Mouse (Mus musculus): Measurements from ENCODE around the gene Olfr771. TPM values are rescaled to one million over a fixed set of nuclear protein-coding genes. Genes with fewer than 3 reads are reported as not detected.

The Olfr771 gene
- polyA plus RNA-seq, 2 experiments, result not detected

DNA sequence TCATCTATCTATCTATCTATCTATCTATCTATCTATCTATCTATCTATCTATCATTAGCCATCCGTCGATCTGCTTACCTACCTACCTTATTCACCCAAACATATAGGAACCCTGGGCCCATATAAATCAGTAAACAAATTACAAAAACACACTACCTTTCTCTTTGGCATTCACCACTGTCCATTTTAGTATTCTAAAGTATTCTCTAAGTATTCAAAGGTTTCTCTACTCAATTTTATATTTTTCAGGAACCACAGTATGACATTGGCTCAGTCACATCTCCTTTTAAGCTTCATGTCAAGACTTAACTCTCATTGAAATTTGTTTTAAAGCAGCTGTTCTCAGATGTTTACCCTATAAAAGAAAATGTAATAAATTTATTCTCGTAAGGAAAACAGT lies 49.4 kb downstream of the Olfr771 start:
- Histone ChIP-seq H3K4me3 (ENCODE audit: insufficient read depth in 1 of 2, low read depth in 2 of 2, low read length in 2 of 2) (no peak overlapping the region), H3K4me2 (ENCODE audit: low read depth) (no peak overlapping the region), H3K4me1 (replicated peaks; ENCODE audit: control insufficient read depth in 2 of 2, insufficient read depth in 2 of 2, low read length in 1 of 2) (no peaks in the 10 kb centered on the region), H3K9ac (replicated peaks) (no peak overlapping the region), H3K9me3 (ENCODE audit: control insufficient read depth, low read length) (no peaks in the 10 kb centered on the region; the same call in 1 of the 2 replicates), H3K27me3 (ENCODE audit: control insufficient read depth, insufficient read depth, low read length) (no peaks in the 10 kb centered on the region), H3K27ac (no peak overlapping the region), H3K36me3 (replicated peaks; ENCODE audit: control insufficient read depth, insufficient read depth, low read depth) (no peaks in the 10 kb centered on the region)
- 83% methylated on average over 3 of the region's 3 CpGs for WGBS (ENCODE audit: insufficient replicate concordance)
- ATAC-seq (ENCODE audit: insufficient read depth) (no peak), DNase-seq (ENCODE audit: low read depth in 3 of 3, low spot score in 3 of 3) (no peak)
- TF ChIP-seq CTCF (IDR thresholded peaks at IDR 0.05; ENCODE audit: low read depth), result no peak
- no peak for TF ChIP-seq EP300 (IDR thresholded peaks at IDR 0.05; ENCODE audit: low read depth)

Other genes with a start within 250 kb of the Olfr771 start
- 12.1 and 12.3 TPM in 2 replicates for gene Rdh5, start 241.9 kb downstream of the Olfr771 start, polyA plus RNA-seq (2012; rRNA removed)
- 13.6 and 15.8 TPM in 2 replicates for gene Rdh5, start 241.9 kb downstream of the Olfr771 start, polyA plus RNA-seq (2014; fragmentation: Nextera tagmentation; extraction: Ambion mirVana)
- 67.2 and 95.9 TPM in 2 replicates for gene Bloc1s1, start 240.7 kb downstream of the Olfr771 start, polyA plus RNA-seq (2012; rRNA removed)
- 99.2 and 99.8 TPM in 2 replicates for gene Bloc1s1, start 240.7 kb downstream of the Olfr771 start, polyA plus RNA-seq (2014; fragmentation: Nextera tagmentation; extraction: Ambion mirVana)
- gene Itga7, start 230.9 kb downstream of the Olfr771 start, polyA plus RNA-seq (2012; rRNA removed), result 0.09 and 0.19 TPM in 2 replicates
- 0.04 and 0.15 TPM in 2 replicates for gene Itga7, start 230.9 kb downstream of the Olfr771 start, polyA plus RNA-seq (2014; fragmentation: Nextera tagmentation; extraction: Ambion mirVana)
- not detected in 2 replicates for gene Mettl7b, start 203.8 kb downstream of the Olfr771 start, polyA plus RNA-seq (2012; rRNA removed)
- not detected in 2 replicates for gene Mettl7b, start 203.8 kb downstream of the Olfr771 start, polyA plus RNA-seq (2014; fragmentation: Nextera tagmentation; extraction: Ambion mirVana)
- not detected in 2 replicates for gene Olfr9, start 175.3 kb downstream of the Olfr771 start, polyA plus RNA-seq (2012; rRNA removed)
- not detected in 2 replicates for gene Olfr9, start 175.3 kb downstream of the Olfr771 start, polyA plus RNA-seq (2014; fragmentation: Nextera tagmentation; extraction: Ambion mirVana)
- gene Olfr763, start 154.0 kb downstream of the Olfr771 start, polyA plus RNA-seq (2012; rRNA removed), result not detected in 2 replicates
- gene Olfr763, start 154.0 kb downstream of the Olfr771 start, polyA plus RNA-seq (2014; fragmentation: Nextera tagmentation; extraction: Ambion mirVana), result not detected in 2 replicates
- not detected in 2 replicates for gene Olfr764-ps1, start 124.9 kb downstream of the Olfr771 start, polyA plus RNA-seq (2012; rRNA removed)
- not detected in 2 replicates for gene Olfr764-ps1, start 124.9 kb downstream of the Olfr771 start, polyA plus RNA-seq (2014; fragmentation: Nextera tagmentation; extraction: Ambion mirVana)
- not detected in 2 replicates for gene Olfr765, start 114.8 kb downstream of the Olfr771 start, polyA plus RNA-seq (2012; rRNA removed)
- not detected in 2 replicates for gene Olfr765, start 114.8 kb downstream of the Olfr771 start, polyA plus RNA-seq (2014; fragmentation: Nextera tagmentation; extraction: Ambion mirVana)
- gene Olfr766-ps1, start 95.8 kb downstream of the Olfr771 start, polyA plus RNA-seq (2012; rRNA removed), result not detected in 2 replicates
- not detected in 2 replicates for gene Olfr766-ps1, start 95.8 kb downstream of the Olfr771 start, polyA plus RNA-seq (2014; fragmentation: Nextera tagmentation; extraction: Ambion mirVana)
- not detected in 2 replicates for gene Olfr767, start 81.8 kb downstream of the Olfr771 start, polyA plus RNA-seq (2012; rRNA removed)
- gene Olfr767, start 81.8 kb downstream of the Olfr771 start, polyA plus RNA-seq (2014; fragmentation: Nextera tagmentation; extraction: Ambion mirVana), result not detected in 2 replicates
- gene Olfr768, start 65.4 kb downstream of the Olfr771 start, polyA plus RNA-seq (2012; rRNA removed), result not detected in 2 replicates
- not detected in 2 replicates for gene Olfr768, start 65.4 kb downstream of the Olfr771 start, polyA plus RNA-seq (2014; fragmentation: Nextera tagmentation; extraction: Ambion mirVana)
- not detected in 2 replicates for gene Olfr769, start 46.9 kb downstream of the Olfr771 start, polyA plus RNA-seq (2012; rRNA removed)
- not detected in 2 replicates for gene Olfr769, start 46.9 kb downstream of the Olfr771 start, polyA plus RNA-seq (2014; fragmentation: Nextera tagmentation; extraction: Ambion mirVana)
- not detected in 2 replicates for gene Olfr770, start 25.8 kb downstream of the Olfr771 start, polyA plus RNA-seq (2012; rRNA removed)
- not detected in 2 replicates for gene Olfr770, start 25.8 kb downstream of the Olfr771 start, polyA plus RNA-seq (2014; fragmentation: Nextera tagmentation; extraction: Ambion mirVana)
- not detected in 2 replicates for gene Olfr772, start 13.2 kb upstream of the Olfr771 start, polyA plus RNA-seq (2012; rRNA removed)
- not detected in 2 replicates for gene Olfr772, start 13.2 kb upstream of the Olfr771 start, polyA plus RNA-seq (2014; fragmentation: Nextera tagmentation; extraction: Ambion mirVana)
- not detected in 2 replicates for gene Olfr773, start 22.7 kb upstream of the Olfr771 start, polyA plus RNA-seq (2012; rRNA removed)
- gene Olfr773, start 22.7 kb upstream of the Olfr771 start, polyA plus RNA-seq (2014; fragmentation: Nextera tagmentation; extraction: Ambion mirVana), result not detected in 2 replicates
- gene Olfr774, start 71.5 kb upstream of the Olfr771 start, polyA plus RNA-seq (2012; rRNA removed), result not detected in 2 replicates
- not detected in 2 replicates for gene Olfr774, start 71.5 kb upstream of the Olfr771 start, polyA plus RNA-seq (2014; fragmentation: Nextera tagmentation; extraction: Ambion mirVana)
- gene Olfr775, start 83.7 kb upstream of the Olfr771 start, polyA plus RNA-seq (2012; rRNA removed), result not detected in 2 replicates
- gene Olfr775, start 83.7 kb upstream of the Olfr771 start, polyA plus RNA-seq (2014; fragmentation: Nextera tagmentation; extraction: Ambion mirVana), result not detected in 2 replicates
- not detected in 2 replicates for gene Olfr776, start 94.4 kb upstream of the Olfr771 start, polyA plus RNA-seq (2012; rRNA removed)
- gene Olfr776, start 94.4 kb upstream of the Olfr771 start, polyA plus RNA-seq (2014; fragmentation: Nextera tagmentation; extraction: Ambion mirVana), result not detected in 2 replicates
- gene Olfr777, start 106.7 kb upstream of the Olfr771 start, polyA plus RNA-seq (2012; rRNA removed), result not detected in 2 replicates
- gene Olfr777, start 106.7 kb upstream of the Olfr771 start, polyA plus RNA-seq (2014; fragmentation: Nextera tagmentation; extraction: Ambion mirVana), result not detected in 2 replicates
- not detected in 2 replicates for gene Olfr780, start 153.4 kb upstream of the Olfr771 start, polyA plus RNA-seq (2012; rRNA removed)
- not detected in 2 replicates for gene Olfr780, start 153.4 kb upstream of the Olfr771 start, polyA plus RNA-seq (2014; fragmentation: Nextera tagmentation; extraction: Ambion mirVana)
- not detected in 2 replicates for gene Olfr781, start 164.1 kb upstream of the Olfr771 start, polyA plus RNA-seq (2012; rRNA removed)
- gene Olfr781, start 164.1 kb upstream of the Olfr771 start, polyA plus RNA-seq (2014; fragmentation: Nextera tagmentation; extraction: Ambion mirVana), result not detected in 2 replicates
- not detected in 2 replicates for gene Olfr782, start 184.1 kb upstream of the Olfr771 start, polyA plus RNA-seq (2012; rRNA removed)
- gene Olfr782, start 184.1 kb upstream of the Olfr771 start, polyA plus RNA-seq (2014; fragmentation: Nextera tagmentation; extraction: Ambion mirVana), result not detected in 2 replicates
- 0.01 TPM in 1 of 2 replicates, not detected in the other for gene Olfr784, start 219.3 kb upstream of the Olfr771 start, polyA plus RNA-seq (2012; rRNA removed)
- gene Olfr784, start 219.3 kb upstream of the Olfr771 start, polyA plus RNA-seq (2014; fragmentation: Nextera tagmentation; extraction: Ambion mirVana), result not detected in 2 replicates
- gene Olfr785, start 240.7 kb upstream of the Olfr771 start, polyA plus RNA-seq (2012; rRNA removed), result not detected in 2 replicates
- not detected in 2 replicates for gene Olfr785, start 240.7 kb upstream of the Olfr771 start, polyA plus RNA-seq (2014; fragmentation: Nextera tagmentation; extraction: Ambion mirVana)

All from liver, embryonic 14.5 days (tissue).